Mouse (Mus musculus): ENCODE measurements at regions not wholly inside any gene's neighbourhood (a gene's known extent, or its start where the extent isn't known, plus 50 kb on each side); places are given as distances from the start of the nearest gene placed in this dataset.
"Not testable (repeated sequence)": the region's sequence is repeated elsewhere in the genome, so short reads cannot be mapped to it uniquely, and the experiment has no call there.

GRCm38 (mm10) chr8:18005660-18006059, 972.4 kb downstream of the Defb40 start:
- DNase-seq (ENCODE audit: low spot score): no peak

DNA sequence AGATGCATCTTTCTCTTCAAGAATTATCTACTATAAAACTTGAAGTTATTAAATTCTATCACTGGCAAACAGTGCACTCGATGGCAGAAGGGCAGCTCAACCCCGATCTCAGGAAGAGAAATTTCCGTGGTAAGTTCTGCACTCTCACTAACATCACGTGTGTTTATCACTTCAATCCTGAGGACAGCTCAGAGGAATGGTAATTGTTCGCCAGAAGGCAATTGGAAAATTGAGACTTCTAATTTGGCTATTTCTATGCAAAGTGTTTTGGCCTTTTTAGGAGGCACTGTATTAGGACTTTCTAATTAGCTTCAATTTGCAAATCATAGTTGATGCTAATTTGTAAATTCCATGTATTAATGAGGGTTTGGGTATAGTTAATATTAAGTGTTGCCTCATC, 977.3 kb downstream of the Defb40 start:
- no peak for DNase-seq (ENCODE audit: low spot score)

- DNase-seq (ENCODE audit: low spot score): no peak
These were observed 993.3 kb downstream of the Defb40 start for GRCm38 (mm10) chr8:17984779-17985178.

GRCm38 (mm10) chr8:17948848-17949247, 1029.2 kb downstream of the Defb40 start:
- no peak for DNase-seq (ENCODE audit: low spot score)

- no peak for DNase-seq (ENCODE audit: low spot score)
These were observed 1029.8 kb downstream of the Defb40 start for GRCm38 (mm10) chr8:17948053-17948834.

GRCm38 (mm10) chr8:17934696-17935095, 1043.4 kb downstream of the Defb40 start:
- DNase-seq (ENCODE audit: low spot score): no peak

DNA sequence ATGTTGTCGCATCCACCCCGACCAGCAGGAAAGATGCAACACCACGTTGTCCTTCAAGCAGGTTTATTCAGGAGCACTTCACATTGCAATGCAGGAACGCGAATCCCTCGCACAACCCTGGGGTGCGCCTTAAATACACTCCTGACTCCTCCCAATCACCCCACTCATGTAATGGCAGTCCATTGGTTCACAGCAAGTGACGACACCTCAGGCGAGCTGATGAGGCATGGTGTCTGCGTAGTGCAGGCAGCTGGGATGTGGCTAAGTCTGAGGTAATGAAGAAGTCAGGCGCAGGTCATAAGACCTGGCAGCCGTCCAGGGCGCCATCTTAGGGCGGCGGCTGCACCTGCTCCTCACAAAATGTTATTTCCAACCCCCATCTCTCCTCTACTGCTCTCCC, 1068.7 kb downstream of the Defb40 start:
- DNase-seq (ENCODE audit: low spot score): no peak

GRCm38 (mm10) chr8:17888598-17888997, 1089.5 kb downstream of the Defb40 start:
- DNase-seq (ENCODE audit: low spot score): not testable (repeated sequence)

DNA sequence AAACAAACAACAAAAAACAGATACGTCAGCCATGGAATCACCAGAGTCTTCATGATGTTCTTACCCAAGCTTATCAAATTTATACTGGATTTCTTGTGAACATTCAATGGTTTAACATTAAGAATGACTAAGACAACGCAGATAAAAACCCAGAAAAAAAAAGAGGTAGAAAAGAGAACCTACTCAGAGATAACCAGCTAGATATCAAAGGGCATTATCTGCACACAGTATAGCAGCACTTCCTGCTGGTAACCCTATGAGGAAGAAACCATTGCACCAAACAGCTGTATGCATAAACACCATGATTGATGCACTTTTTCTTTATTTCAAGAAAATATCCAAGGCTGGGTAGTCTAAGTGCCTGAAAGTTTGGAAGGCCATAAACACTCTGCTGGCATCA, 1114.7 kb downstream of the Defb40 start:
- DNase-seq (ENCODE audit: low spot score): no peak
